Mouse (Mus musculus) adrenal gland, adult 8-10 months (tissue): ENCODE measurements around the gene Akr1e1. TPM values are rescaled to one million over a fixed set of nuclear protein-coding genes. Genes with fewer than 3 reads are reported as not detected.
"Not testable (repeated sequence)": the region's sequence is repeated elsewhere in the genome, so short reads cannot be mapped to it uniquely, and the experiment has no call there.

Experiments used
- DNase-seq: peaks from one replicate; pipeline ENCODE4 v3.0.0; 2022
- total RNA-seq, 4 experiments: library from RNA; stranded (reverse); gene quantifications; 2 replicates each; pipeline ENCODE4 v1.2.4; 2022

Gene Akr1e1
- total RNA-seq: 10 to 100 TPM; 29.6 to 36.7 (median 32.2) TPM

DNA sequence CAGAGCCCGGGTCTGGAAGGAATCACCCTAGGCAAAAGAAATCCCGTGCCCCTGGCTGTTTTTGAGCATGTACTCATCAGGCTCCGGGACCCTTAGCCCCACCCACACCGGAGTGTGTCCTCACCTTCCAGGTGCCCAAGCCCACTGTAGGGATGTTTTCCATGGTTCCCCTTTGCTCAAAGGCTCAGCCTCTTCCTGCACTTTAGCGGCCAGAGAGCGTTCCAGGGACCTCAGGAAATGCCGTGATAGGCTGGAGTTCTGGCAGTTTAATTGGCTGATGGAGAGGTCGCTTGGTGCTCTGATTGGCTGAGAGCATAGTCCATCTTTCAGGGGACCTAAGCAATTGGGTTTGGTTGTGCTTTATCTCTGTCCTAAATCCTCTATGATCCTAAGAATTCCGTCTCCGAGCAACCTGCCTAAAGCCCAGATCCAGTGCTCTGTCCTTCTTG lies at the start of gene Akr1e1:
Gene Akr1e1 (minus strand): TSS at position 214 of the 449 bp plus-strand sequence.
- DNase-seq: peak; percentile 93

DNA sequence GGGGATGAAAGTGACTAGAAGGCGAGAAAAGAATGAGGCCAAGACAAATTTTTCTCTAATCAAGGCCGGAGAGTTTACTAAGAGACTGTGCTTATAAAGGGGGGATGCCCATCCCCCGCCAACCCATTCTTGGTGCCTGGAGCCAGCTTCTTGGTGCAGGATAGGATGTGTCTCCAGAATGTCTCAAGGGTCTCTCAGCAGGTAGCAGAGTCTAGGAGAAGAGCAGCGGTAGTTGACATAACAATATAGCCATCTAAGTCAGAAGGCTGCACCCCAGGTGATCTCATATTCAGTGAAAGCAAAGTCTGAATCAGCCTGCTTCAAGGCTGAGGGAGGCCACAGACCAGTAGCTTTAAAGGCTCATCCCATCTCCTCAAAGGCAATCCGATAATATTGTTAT lies 49.4 kb upstream of the Akr1e1 start:
- no peak for DNase-seq

- DNase-seq: no peak
These were observed 47.5 kb upstream of the Akr1e1 start for GRCm38 (mm10) chr13:4656277-4657146.

GRCm38 (mm10) chr13:4650190-4650589 lies 41.2 kb upstream of the Akr1e1 start:
- no peak for DNase-seq

DNA sequence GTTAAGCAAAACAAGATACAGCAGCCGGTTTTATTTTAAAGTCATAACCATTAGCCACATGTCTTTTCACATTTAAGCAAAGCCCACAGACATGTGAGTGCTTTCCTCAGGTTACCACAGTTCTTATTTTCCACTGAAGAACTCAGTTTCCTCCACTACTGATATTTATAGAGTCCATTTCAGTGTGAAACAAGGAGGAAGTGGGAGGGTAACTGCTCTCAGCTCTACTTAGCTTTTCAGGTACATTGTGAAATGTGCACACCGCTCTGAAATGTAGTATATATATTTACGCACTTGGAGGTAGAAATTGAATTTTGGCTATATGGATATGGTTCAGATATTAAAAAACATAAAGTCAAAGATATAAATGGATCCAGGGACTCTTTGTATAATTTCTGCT lies 36.3 kb upstream of the Akr1e1 start:
- no peak for DNase-seq

DNA sequence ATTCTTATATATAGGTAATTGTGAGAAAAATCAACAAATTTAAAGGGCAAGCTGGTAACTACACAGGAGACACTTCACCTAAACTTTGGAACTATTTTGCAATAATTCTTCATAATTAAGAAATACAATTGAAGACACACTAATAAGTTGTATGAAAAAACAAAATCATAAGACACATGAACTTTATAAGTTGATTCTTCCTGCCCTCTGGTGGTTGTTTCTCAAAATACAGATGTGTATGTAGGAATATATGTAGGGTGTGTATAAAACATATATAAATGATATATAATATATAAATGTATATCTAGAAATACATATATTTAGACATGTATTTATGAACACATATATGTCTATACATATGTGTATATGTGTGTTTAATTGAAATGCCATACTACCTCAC lies 1.9 kb upstream of the Akr1e1 start:
- DNase-seq: no peak

DNA sequence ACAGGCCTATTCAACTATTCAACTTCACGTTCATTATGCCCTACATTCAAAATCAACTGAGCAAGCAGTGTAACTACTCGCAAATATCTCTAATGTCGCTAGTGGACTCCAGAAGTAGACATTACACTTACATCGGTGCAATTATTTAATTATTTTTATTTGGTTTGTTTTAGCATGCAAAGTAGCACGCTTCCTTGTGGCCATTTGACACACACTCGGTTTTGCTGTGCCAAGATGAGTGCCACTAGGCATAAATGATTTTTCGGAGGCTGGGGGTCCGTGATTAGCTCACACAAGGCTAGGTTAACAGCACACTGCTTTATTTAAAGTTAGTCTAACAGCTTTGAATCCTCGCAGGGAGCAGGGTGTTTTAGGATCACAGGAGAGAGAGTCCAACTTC lies 444 bp downstream of the Akr1e1 start:
- DNase-seq: no peak

- DNase-seq: no peak
These were observed 2.2 kb downstream of the Akr1e1 start for GRCm38 (mm10) chr13:4606821-4607220.

DNA sequence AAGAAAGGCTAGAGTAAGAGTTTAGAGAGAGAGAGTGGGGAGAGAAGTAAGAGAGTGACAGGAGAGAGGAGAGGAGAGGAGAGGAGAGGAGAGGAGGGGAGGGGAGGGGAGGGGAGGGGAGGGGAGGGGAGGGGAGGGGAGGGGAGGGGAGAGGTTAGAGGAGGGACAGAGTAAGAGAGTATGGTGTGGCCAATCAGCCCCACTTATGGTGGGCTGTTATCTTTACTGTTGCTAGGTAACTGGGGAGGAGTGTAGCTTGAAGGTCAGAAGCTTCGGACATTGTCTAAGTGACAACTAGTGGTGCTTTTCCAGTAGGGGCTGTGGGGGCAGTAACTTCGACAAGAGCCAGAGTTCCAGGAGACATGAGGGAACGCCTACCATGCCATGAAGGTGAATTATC lies 5.5 kb downstream of the Akr1e1 start:
- DNase-seq: not testable (repeated sequence)

GRCm38 (mm10) chr13:4576921-4577320 lies 32.1 kb downstream of the Akr1e1 start:
- no peak for DNase-seq

DNA sequence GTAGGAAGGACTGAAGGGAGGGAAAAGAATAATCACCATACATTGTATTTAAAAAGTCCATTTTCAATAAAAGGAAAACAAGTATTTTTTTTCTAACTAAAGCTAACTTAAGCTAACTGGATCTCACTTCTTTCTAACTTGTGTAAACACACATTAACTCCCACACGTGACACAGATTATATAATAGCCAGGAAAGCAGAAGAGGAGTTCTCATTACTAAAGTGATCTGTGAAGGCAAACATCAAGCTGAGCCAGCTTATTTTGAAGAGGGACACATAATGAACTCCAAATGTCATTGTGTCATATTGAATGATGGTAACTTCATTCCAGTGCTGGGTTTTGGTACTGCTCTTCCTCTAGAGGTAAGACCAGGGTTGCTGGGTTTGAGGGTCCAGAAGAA lies 35.1 kb downstream of the Akr1e1 start, which contains the start of gene Akr1c21:
Gene Akr1c21 (plus strand): TSS at position 205 of the 400 bp plus-strand sequence.
- no peak for DNase-seq

GRCm38 (mm10) chr13:4565996-4566395 lies 43.0 kb downstream of the Akr1e1 start:
- no peak for DNase-seq

GRCm38 (mm10) chr13:4560500-4560899 lies 48.5 kb downstream of the Akr1e1 start:
- no peak for DNase-seq

GRCm38 (mm10) chr13:4559143-4559542 lies 49.8 kb downstream of the Akr1e1 start:
- no peak for DNase-seq

Other genes starting within 250 kb of the Akr1e1 start
- gene Akr1c6, start 174.9 kb downstream of the Akr1e1 start, total RNA-seq: under 1 TPM in 2 of 4 experiments, not detected in 2; 0.46 to 0.56 TPM
- gene Akr1c20, start 85.8 kb downstream of the Akr1e1 start, total RNA-seq: under 1 TPM in 3 of 4 experiments, not detected in 1; 0.35 to 0.97 (median 0.73) TPM
- not detected for gene Akr1c21, start 35.1 kb downstream of the Akr1e1 start, total RNA-seq